Mouse (Mus musculus) gastrocnemius, adult 8-10 months (tissue): Measurements from ENCODE around the gene Aldh5a1. TPM values are rescaled to one million over a fixed set of nuclear protein-coding genes. Genes with fewer than 3 reads are reported as not detected.

Experiments
- DNase-seq, 2 experiments: peaks; one replicate each; pipeline ENCODE4 v3.0.0; 2022; ENCODE audit warnings: low spot score in 2 of 2
- total RNA-seq, 4 experiments: library from RNA; stranded (reverse); gene quantifications; 2 replicates each; pipeline ENCODE4 v1.2.4; 2022

Aldh5a1 gene
- total RNA-seq, 4 experiments from 2014 or later: 6.7 to 9.3 (median 8.1) TPM

GRCm38 (mm10) chr13:24866430-24867402 lies 70.7 kb downstream of the Aldh5a1 start:
- no peak for DNase-seq

- peak; percentile 11 to 23 for DNase-seq
Measured at GRCm38 (mm10) chr13:24862520-24862919, 74.9 kb downstream of the Aldh5a1 start.

- no peak for DNase-seq
Measured at GRCm38 (mm10) chr13:24862021-24862420, 75.4 kb downstream of the Aldh5a1 start.

- DNase-seq: no peak
Measured at GRCm38 (mm10) chr13:24861084-24861483, 76.4 kb downstream of the Aldh5a1 start.

GRCm38 (mm10) chr13:24859115-24859514 lies 78.3 kb downstream of the Aldh5a1 start:
- DNase-seq: no peak

Other genes starting within 250 kb of the Aldh5a1 start
- gene Armh2, start 196.4 kb downstream of the Aldh5a1 start, total RNA-seq: not detected
- gene Gmnn, start 175.7 kb downstream of the Aldh5a1 start, total RNA-seq: 1 to 10 TPM; 3.1 to 4.9 (median 4.0) TPM
- 10 to 100 TPM; 45.0 to 68.9 (median 57.9) TPM for gene BC005537, start 136.0 kb downstream of the Aldh5a1 start, total RNA-seq
- 100 to 1,000 TPM; 129 to 137 (median 136) TPM for gene Acot13, start 106.1 kb downstream of the Aldh5a1 start, total RNA-seq
- gene Tdp2, start 106.0 kb downstream of the Aldh5a1 start, total RNA-seq: 1 to 10 TPM; 7.2 to 9.8 (median 8.1) TPM
- gene D130043K22Rik, start 92.5 kb downstream of the Aldh5a1 start, total RNA-seq: not detected
- gene Gpld1, start 5.5 kb upstream of the Aldh5a1 start, total RNA-seq: 1 to 10 TPM in 1 of 4 experiments, under 1 TPM in 3; 0.36 to 1.3 (median 0.93) TPM
- gene Mrs2, start 82.7 kb upstream of the Aldh5a1 start, total RNA-seq: 10 to 100 TPM; 37.9 to 43.4 (median 40.0) TPM
- 1 to 10 TPM in 1 of 4 experiments, under 1 TPM in 3; 0.15 to 1.2 (median 0.28) TPM for gene Dcdc2a, start 118.3 kb upstream of the Aldh5a1 start, total RNA-seq